Mouse (Mus musculus): ENCODE measurements around the gene Mbtd1. TPM values are rescaled to one million over a fixed set of nuclear protein-coding genes. Genes with fewer than 3 reads are reported as not detected.

Mbtd1 gene
- polyA plus RNA-seq, 1 experiment from 2014 or later, result 19.3 TPM

- Histone ChIP-seq H3K79me2 (ENCODE audit: inconsistent target) (peaks cover 33% of the 10 kb centered on the region), H3K27ac (peak overlapping the region; percentile 88; the same call in 1 of the 2 replicates), H3K36me3 (ENCODE audit: inconsistent target) (peaks cover 21% of the 10 kb centered on the region; the same call in 1 of the 2 replicates), H3K4me3 (ENCODE audit: inconsistent target) (no peak overlapping the region)
- 91% methylated on average over 2 of the region's 2 CpGs for WGBS (ENCODE audit: missing documents)
Observed at GRCm38 (mm10) chr11:93957031-93957555, 71.4 kb downstream of the Mbtd1 start.

- peaks cover 21% of the 10 kb centered on the region; the same call in 1 of the 2 replicates for H3K36me3 ChIP-seq (ENCODE audit: inconsistent target)
- H3K4me3 ChIP-seq (ENCODE audit: inconsistent target), result no peak overlapping the region
- 86% methylated on average over 4 of the region's 4 CpGs for WGBS (ENCODE audit: missing documents)
- H3K27ac ChIP-seq, result no peak overlapping the region
- peaks cover 26% of the 10 kb centered on the region for H3K79me2 ChIP-seq (ENCODE audit: inconsistent target)
Observed at GRCm38 (mm10) chr11:93957746-93958145, 72.1 kb downstream of the Mbtd1 start.

- 91% methylated on average over 6 of the region's 6 CpGs for WGBS (ENCODE audit: missing documents)
- Histone ChIP-seq H3K79me2 (ENCODE audit: inconsistent target) (peaks cover 27% of the 10 kb centered on the region), H3K4me3 (ENCODE audit: inconsistent target) (no peak overlapping the region), H3K27ac (no peak overlapping the region), H3K36me3 (ENCODE audit: inconsistent target) (peaks cover 28% of the 10 kb centered on the region; the same call in 1 of the 2 replicates)
Observed at GRCm38 (mm10) chr11:93961482-93961881, 75.8 kb downstream of the Mbtd1 start.

DNA sequence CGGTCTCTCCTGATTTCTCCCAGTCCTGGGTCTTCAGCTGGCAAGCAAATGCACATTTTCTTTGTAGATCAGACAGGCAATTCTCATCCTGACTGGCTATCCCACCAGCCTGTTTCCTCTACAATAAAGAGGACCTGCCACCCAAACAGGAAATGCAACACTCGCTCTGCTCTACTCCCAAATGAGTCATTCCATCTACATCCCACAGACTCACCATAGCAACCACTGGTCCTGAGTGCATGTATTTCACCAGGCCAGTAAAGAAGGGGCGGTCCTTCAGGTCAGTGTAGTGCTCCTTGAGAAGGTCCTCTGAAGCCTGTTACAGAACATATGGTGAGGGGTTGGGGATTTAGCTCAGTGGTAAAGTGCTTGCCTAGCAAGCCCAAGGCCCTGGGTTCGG lies 77.4 kb downstream of the Mbtd1 start:
- H3K27ac ChIP-seq, result no peak overlapping the region
- WGBS (ENCODE audit: missing documents), result 59% methylated on average over 3 of the region's 4 CpGs
- H3K79me2 ChIP-seq (ENCODE audit: inconsistent target), result peaks cover 43% of the 10 kb centered on the region
- H3K36me3 ChIP-seq (ENCODE audit: inconsistent target), result peaks cover 28% of the 10 kb centered on the region; the same call in 1 of the 2 replicates
- H3K4me3 ChIP-seq (ENCODE audit: inconsistent target), result no peak overlapping the region

DNA sequence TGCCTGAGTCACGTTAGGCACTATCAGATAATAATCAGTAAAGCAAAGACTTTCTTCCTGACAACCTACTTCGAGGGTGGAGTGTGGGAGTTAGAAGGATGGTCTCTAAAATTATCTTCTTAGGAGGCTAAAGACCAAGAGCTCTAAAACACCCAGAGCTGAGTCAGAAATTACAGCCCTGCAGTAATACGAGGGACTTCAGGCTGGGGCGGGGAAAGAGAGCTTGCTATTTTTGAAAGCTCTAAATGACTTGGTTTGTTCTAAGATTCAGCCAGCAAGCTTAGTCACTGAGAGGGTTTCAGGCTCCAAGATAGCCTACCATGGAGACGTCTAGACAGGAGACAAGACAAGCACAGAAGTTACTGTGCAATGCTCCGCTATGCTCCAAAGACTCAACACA lies 79.7 kb downstream of the Mbtd1 start:
- no peak overlapping the region for H3K27ac ChIP-seq
- peaks cover 44% of the 10 kb centered on the region for H3K79me2 ChIP-seq (ENCODE audit: inconsistent target)
- H3K36me3 ChIP-seq (ENCODE audit: inconsistent target), result peaks cover 12% of the 10 kb centered on the region; the same call in 1 of the 2 replicates
- no peak overlapping the region for H3K4me3 ChIP-seq (ENCODE audit: inconsistent target)
- WGBS (ENCODE audit: missing documents), result 97% methylated on average over 6 of the region's 6 CpGs

DNA sequence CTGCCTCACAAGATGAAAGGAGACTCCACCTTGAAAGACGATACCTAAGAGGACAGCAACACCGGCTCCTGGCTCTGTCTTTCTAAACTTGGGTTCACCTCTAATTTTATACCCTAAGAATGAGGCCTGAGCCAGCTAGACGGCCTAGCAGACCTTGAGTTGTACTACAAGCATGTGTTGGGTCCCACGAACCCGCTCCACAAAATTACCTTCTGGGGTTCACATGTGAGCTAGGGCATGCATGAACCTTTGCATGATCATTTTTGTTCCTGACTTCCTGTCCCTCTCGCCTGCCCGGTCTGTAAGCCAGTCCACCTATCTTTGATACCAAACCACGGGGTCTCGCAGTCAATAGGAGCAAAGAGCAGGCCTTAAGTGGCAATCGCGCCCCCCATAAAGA lies 81.7 kb downstream of the Mbtd1 start:
- Histone ChIP-seq H3K79me2 (ENCODE audit: inconsistent target) (peaks cover 44% of the 10 kb centered on the region), H3K36me3 (ENCODE audit: inconsistent target) (0 out of 2 replicates have a peak, but pooled peaks cover 7% of the 10 kb centered on the region), H3K4me3 (ENCODE audit: inconsistent target) (peak overlapping the region; percentile 98), H3K27ac (peak overlapping the region; percentile 72)
- WGBS (ENCODE audit: missing documents), result 5% methylated on average over 11 of the region's 11 CpGs

DNA sequence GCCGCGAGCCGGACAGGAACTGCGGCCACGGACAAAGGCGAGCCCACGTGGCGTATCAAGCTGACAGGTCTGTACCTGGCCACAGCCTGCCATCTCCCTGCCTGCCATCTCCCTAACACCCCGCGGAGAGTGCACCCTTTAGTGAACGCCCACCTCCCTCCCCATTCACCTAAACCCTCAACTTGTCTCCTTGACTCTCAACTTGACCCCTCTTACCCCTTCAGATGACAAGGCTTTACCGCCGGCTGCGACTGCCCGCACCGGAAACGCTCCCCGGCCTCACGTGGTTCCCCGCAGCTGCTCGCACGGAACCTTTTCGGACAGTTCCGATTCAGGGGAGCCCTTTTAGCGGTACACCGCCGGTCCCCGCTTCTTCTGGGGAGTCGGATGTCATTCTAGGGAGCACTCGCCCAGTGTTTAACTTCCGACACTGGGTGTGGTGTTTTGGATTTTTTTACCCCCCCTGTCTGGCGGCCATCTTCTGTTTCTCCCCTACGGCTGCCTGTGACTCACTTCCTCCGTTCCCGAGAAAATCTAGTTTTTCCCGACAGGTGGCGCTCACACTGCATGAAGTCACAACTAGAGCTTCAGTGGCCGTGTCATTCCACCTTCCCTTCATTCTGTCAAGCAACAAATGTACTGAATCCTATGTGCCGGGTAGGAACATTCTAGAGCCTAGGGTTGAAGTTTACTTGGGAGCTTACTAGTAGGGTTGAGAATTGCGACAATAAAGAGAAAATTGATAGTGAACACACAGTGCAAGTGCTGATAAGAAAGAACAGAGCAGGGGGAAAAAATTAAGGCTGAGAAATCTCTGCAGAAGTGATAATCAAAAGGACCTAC lies 82.6 kb downstream of the Mbtd1 start, which contains the start of the genes Gm20390 and Nme1:
Gm20390 (minus strand) TSS at position 289 of the 843 bp plus-strand sequence.
Nme1 (minus strand) TSS at position 517 of the 843 bp plus-strand sequence.
- Histone ChIP-seq H3K27ac (peak within 1 kb of the TSS; percentile 72), H3K36me3 (ENCODE audit: inconsistent target) (0 out of 2 replicates have a peak, but pooled peaks cover 7% of the 10 kb centered on the region), H3K4me3 (ENCODE audit: inconsistent target) (peak within 1 kb of the TSS; percentile 98), H3K79me2 (ENCODE audit: inconsistent target) (peaks cover 44% of the 10 kb centered on the region)
- WGBS (ENCODE audit: missing documents), result under 1% methylated on average over 40 of the region's 40 CpGs

- 41% methylated on average over 6 of the region's 6 CpGs for WGBS (ENCODE audit: missing documents)
- peak overlapping the region; percentile 47 for H3K27ac ChIP-seq
Observed at GRCm38 (mm10) chr11:93968848-93969128, 83.1 kb downstream of the Mbtd1 start.

GRCm38 (mm10) chr11:93969171-93969570 lies 83.5 kb downstream of the Mbtd1 start:
- Histone ChIP-seq H3K27ac (peak overlapping the region; percentile 47; the same call in 1 of the 2 replicates), H3K79me2 (ENCODE audit: inconsistent target) (peaks cover 39% of the 10 kb centered on the region), H3K36me3 (ENCODE audit: inconsistent target) (0 out of 2 replicates have a peak, but pooled peaks cover 7% of the 10 kb centered on the region), H3K4me3 (ENCODE audit: inconsistent target) (no peak overlapping the region)
- WGBS (ENCODE audit: missing documents), result 98% methylated on average over 6 of the region's 6 CpGs

More at GRCm38 (mm10) chr11:93968848-93969128, 83.1 kb downstream of the Mbtd1 start:
- H3K79me2 ChIP-seq (ENCODE audit: inconsistent target), result peaks cover 43% of the 10 kb centered on the region
- peak overlapping the region; percentile 98; the same call in 1 of the 2 replicates for H3K4me3 ChIP-seq (ENCODE audit: inconsistent target)
- 0 out of 2 replicates have a peak, but pooled peaks cover 7% of the 10 kb centered on the region for H3K36me3 ChIP-seq (ENCODE audit: inconsistent target)

GRCm38 (mm10) chr11:93969799-93970198 lies 84.1 kb downstream of the Mbtd1 start:
- H3K36me3 ChIP-seq (ENCODE audit: inconsistent target), result 0 out of 2 replicates have a peak, but pooled peaks cover 5% of the 10 kb centered on the region
- H3K27ac ChIP-seq, result no peak overlapping the region
- WGBS (ENCODE audit: missing documents), result 100% methylated on average over 1 of the region's 1 CpGs
- peaks cover 33% of the 10 kb centered on the region for H3K79me2 ChIP-seq (ENCODE audit: inconsistent target)
- H3K4me3 ChIP-seq (ENCODE audit: inconsistent target), result no peak overlapping the region

DNA sequence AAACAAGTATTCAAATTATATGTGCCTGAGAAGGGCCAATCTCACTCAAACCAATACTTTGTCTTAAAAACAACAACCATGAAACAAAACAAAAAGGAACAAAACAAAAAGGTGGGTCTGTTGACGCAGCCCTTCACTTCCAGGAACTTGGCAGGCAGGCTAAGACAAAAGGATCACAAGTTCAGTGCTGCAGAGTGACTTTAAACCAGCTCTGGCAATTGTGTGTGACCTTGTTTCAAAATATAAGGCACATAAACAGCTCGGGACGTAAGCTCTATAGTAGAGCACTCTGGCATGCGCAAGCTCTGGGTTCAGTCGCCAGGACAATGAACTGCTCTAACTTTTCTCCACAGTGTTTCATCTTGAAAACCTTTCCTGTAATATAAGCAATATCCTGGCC lies 87.3 kb downstream of the Mbtd1 start:
- Histone ChIP-seq H3K27ac (no peak overlapping the region), H3K4me3 (ENCODE audit: inconsistent target) (no peak overlapping the region), H3K36me3 (ENCODE audit: inconsistent target) (no peaks in the 10 kb centered on the region), H3K79me2 (ENCODE audit: inconsistent target) (peaks cover 2% of the 10 kb centered on the region)
- WGBS (ENCODE audit: missing documents), result 93% methylated on average over 5 of the region's 5 CpGs

DNA sequence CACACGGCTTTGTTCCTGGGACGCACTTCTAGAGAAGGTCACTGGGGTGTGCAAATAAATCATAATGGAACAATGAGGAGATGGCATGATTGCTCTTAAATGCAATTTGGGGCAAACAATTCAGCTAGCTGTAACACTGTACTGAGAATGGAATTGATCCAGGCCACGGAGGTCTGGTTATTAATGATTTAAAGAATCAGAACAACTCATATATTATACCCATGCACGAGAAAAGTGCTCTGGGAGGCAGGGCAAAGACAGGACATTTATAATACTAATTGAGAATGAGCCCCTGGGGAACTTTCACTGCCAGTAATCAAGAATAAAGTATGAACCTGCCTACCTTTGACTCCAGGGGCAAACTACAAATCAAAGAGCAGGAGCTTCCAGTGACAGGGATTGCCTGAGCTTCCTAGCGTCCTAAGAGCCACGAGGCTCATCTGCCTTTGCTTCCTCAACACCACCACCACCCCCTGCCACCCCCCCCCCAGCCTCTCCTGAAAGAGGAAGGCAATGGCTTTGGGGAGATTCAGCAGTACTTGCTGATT lies 93.9 kb downstream of the Mbtd1 start:
- Histone ChIP-seq H3K27ac (no peak overlapping the region), H3K4me3 (ENCODE audit: inconsistent target) (no peak overlapping the region), H3K79me2 (ENCODE audit: inconsistent target) (no peaks in the 10 kb centered on the region), H3K36me3 (ENCODE audit: inconsistent target) (no peaks in the 10 kb centered on the region)
- 64% methylated on average over 6 of the region's 6 CpGs for WGBS (ENCODE audit: missing documents)

DNA sequence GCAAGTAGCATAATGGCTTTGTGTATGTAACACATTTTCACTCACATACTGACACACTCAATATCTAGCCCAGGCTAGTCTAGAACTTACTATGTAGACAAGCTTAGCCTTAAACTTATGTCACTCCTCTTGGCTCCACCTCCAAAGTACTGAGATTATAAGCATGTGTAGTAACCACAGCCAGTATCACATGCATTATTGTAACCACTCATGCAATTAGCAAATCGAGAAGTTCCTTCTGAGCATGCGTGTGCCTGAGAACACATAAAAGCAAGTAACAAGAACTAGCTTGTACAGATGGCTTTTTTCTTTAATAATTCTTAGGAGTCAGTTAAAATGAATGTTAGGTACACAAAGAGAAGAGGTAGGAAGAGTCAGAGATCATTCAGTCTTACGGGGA lies 99.0 kb downstream of the Mbtd1 start:
- WGBS (ENCODE audit: missing documents), result 78% methylated on average over 3 of the region's 3 CpGs
- Histone ChIP-seq H3K36me3 (ENCODE audit: inconsistent target) (no peaks in the 10 kb centered on the region), H3K4me3 (ENCODE audit: inconsistent target) (no peak overlapping the region), H3K79me2 (ENCODE audit: inconsistent target) (no peaks in the 10 kb centered on the region), H3K27ac (no peak overlapping the region)

- WGBS (ENCODE audit: missing documents), result 46% methylated on average over 5 of the region's 5 CpGs
- no peaks in the 10 kb centered on the region for H3K79me2 ChIP-seq (ENCODE audit: inconsistent target)
- H3K36me3 ChIP-seq (ENCODE audit: inconsistent target), result no peaks in the 10 kb centered on the region
- no peak overlapping the region for H3K27ac ChIP-seq
- no peak overlapping the region for H3K4me3 ChIP-seq (ENCODE audit: inconsistent target)
Observed at GRCm38 (mm10) chr11:93985265-93985664, 99.6 kb downstream of the Mbtd1 start.

DNA sequence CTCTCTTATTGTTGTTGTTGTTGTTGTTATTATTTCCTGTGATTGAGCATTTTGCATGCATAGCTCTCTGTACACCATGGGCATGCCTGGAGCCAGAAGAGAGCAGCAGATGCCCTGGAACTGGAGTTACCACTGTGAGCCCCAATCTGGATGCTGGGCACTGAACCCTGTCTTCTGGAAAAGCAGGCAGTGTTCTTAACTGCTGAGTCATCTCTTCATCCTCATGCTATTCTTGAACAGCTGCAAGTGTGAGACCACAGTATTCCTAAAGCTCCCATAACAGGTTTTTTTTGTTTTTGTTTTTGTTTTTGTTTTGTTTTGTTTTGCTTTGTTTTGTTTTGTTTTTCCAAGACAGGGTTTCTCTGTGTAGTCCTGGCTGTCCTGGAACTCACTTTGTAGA lies 100.6 kb downstream of the Mbtd1 start:
- no peak overlapping the region for H3K27ac ChIP-seq
- no peak overlapping the region for H3K4me3 ChIP-seq (ENCODE audit: inconsistent target)
- H3K36me3 ChIP-seq (ENCODE audit: inconsistent target), result no peaks in the 10 kb centered on the region
- H3K79me2 ChIP-seq (ENCODE audit: inconsistent target), result no peaks in the 10 kb centered on the region

Data from macrophage (primary cell).